Mouse (Mus musculus) cerebellum, adult 2 months (tissue): ENCODE measurements around the gene Lrrc1.

Experiments used
- CTCF ChIP-seq: fragments of 200-500 bp; IDR thresholded peaks from 2 replicates; pipeline ENCODE4 v1.5.1; 2011; ENCODE audit warnings: low read depth, mild to moderate bottlenecking, control low read depth, low read length, moderate library complexity, borderline replicate concordance; ENCODE audit not compliant: insufficient read depth
- POLR2A ChIP-seq: fragments of 200-500 bp; IDR thresholded peaks from 2 replicates; pipeline ENCODE4 v1.6.1; 2011; ENCODE audit warnings: low read length, control low read depth, borderline replicate concordance; ENCODE audit not compliant: insufficient read depth

- TF ChIP-seq POLR2A (no peak), CTCF (no peak)
These were observed 64.7 kb downstream of the Lrrc1 start for GRCm38 (mm10) chr9:77480001-77480400.
